ENCODE assay signal across 9 mouse cellular contexts in the genomic region with DNA sequence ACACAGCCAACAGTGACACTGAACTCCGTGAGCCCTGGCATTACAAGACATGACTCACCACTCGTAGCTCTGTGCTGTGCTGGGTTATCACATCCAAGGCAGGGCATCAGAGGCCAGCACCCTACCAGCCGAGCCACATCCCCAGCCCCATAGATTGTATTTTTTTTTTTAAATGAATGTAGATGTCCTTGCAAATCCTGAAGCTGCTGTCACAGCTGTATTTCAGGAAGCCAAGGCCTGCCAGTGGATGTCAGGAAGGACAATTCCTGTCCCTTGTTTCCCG. TPM values are rescaled to one million over a fixed set of nuclear protein-coding genes. Genes with fewer than 3 reads are reported as not detected.
DNase-seq lines count a peak whose midpoint lies in the region; ATAC-seq and TF ChIP-seq lines count a peak whose summit lies in the region.
"Had no signal": no experiment of that assay in that cellular context is flagged by ENCODE, and none has a peak within 500 bp of the region (broad histone marks: within the 10 kb centered on the region; RNA-seq: fewer than 3 reads in every experiment).

No protein-coding gene starts in this region.

- H3K36me3 ChIP-seq in lung, postnatal 0 days (ENCODE audit: insufficient read depth, low read length) = no peaks in the 10 kb centered on the region

- no peak for TF ChIP-seq EP300 in lung, postnatal 0 days (IDR thresholded peaks at IDR 0.05)

- H3K9ac ChIP-seq in lung, postnatal 0 days (replicated peaks; ENCODE audit: low read depth) = no peak overlapping the region

- H3K9me3 ChIP-seq in lung, postnatal 0 days (ENCODE audit: low read length) = no peaks in the 10 kb centered on the region

- 0 out of 2 replicates have a peak overlapping the region, but pooled peaks have one; percentile 12 for H3K27ac ChIP-seq in lung, postnatal 0 days (ENCODE audit: low read length)

- H3K4me1 ChIP-seq in lung, postnatal 0 days (ENCODE audit: insufficient read depth, low read depth, low read length) = peaks cover 15% of the 10 kb centered on the region

- DNase-seq in adrenal gland, adult 2 months = peak; percentile 89
- no peak for DNase-seq in adrenal gland, postnatal 4 days (ENCODE audit: low spot score in 2 of 2)
- no peak for DNase-seq in lung, postnatal 0 days (ENCODE audit: low spot score)
- no peak for DNase-seq in lung, postnatal 10 days
- DNase-seq in fibroblast of lung, adult 2 months (ENCODE audit: low read depth) = peak; percentile 75
- peak; percentile 45 to 65 for DNase-seq in natural killer cell, adult 2 months (ENCODE audit: low spot score in 2 of 2)
- DNase-seq in cerebellum, adult 9-10 months = no peak
- no peak for DNase-seq in spleen, postnatal 4 days (ENCODE audit: low spot score in 2 of 2)
- DNase-seq: embryo, embryonic 11 days had no signal

- 39% methylated on average over 4 of the region's 4 CpGs for WGBS in lung, postnatal 0 days

- no peaks in the 10 kb centered on the region for H3K27me3 ChIP-seq in lung, postnatal 0 days (replicated peaks; ENCODE audit: insufficient read depth, low read length)

- ATAC-seq in lung, postnatal 0 days = no peak

- no peak overlapping the region for H3K4me2 ChIP-seq in lung, postnatal 0 days (replicated peaks; ENCODE audit: low read depth, low read length)

- TF ChIP-seq CTCF in lung, postnatal 0 days (IDR thresholded peaks at IDR 0.05) = no peak

- no peak overlapping the region for H3K4me3 ChIP-seq in lung, postnatal 0 days (ENCODE audit: low read depth, low read length)

RNA-seq across cellular contexts. Expression of a gene that starts 26.4 kb away (rescaled TPM):
- 1 to 10 TPM in 1 of 2 experiments, under 1 TPM in 1; 0.32 to 3.3 TPM for total RNA-seq in adrenal gland, adult 2 months (2021)
- 0.45 and 0.98 TPM in 2 replicates for polyA plus RNA-seq in adrenal gland, adult 2 months (2012; rRNA removed)
- 1 to 10 TPM; 1.1 to 1.3 TPM for total RNA-seq in adrenal gland, postnatal 4 days (2021)
- polyA plus RNA-seq in lung, postnatal 0 days (2015; fragmentation: Nextera tagmentation; extraction: Ambion mirVana) = not detected in 2 replicates

RNA-seq across cellular contexts. Expression of a gene that starts 33.5 kb away (rescaled TPM):
- 10 to 100 TPM; 49.9 to 61.0 TPM for total RNA-seq in adrenal gland, adult 2 months (2021)
- 48.8 and 61.6 TPM in 2 replicates for polyA plus RNA-seq in adrenal gland, adult 2 months (2012; rRNA removed)
- 10 to 100 TPM; 44.7 to 45.4 TPM for total RNA-seq in adrenal gland, postnatal 4 days (2021)
- 20.3 and 21.1 TPM in 2 replicates for polyA plus RNA-seq in lung, postnatal 0 days (2015; fragmentation: Nextera tagmentation; extraction: Ambion mirVana)

RNA-seq across cellular contexts. Expression of a gene that starts 40.6 kb away (rescaled TPM):
- total RNA-seq in adrenal gland, adult 2 months (2021) = under 1 TPM; 0.29 to 0.45 TPM
- polyA plus RNA-seq in adrenal gland, adult 2 months (2012; rRNA removed) = 0.42 and 0.46 TPM in 2 replicates
- 1 to 10 TPM; 4.8 to 4.9 TPM for total RNA-seq in adrenal gland, postnatal 4 days (2021)
- 0.56 and 0.87 TPM in 2 replicates for polyA plus RNA-seq in lung, postnatal 0 days (2015; fragmentation: Nextera tagmentation; extraction: Ambion mirVana)

Comparison
In these comparisons a context has a peak if more than half of its experiments do, and no peak if none do; other contexts are left out.
1. DNase-seq: peak in adrenal gland, adult 2 months (single experiment), fibroblast of lung, adult 2 months (single experiment) and natural killer cell, adult 2 months (2 of 2); none in adrenal gland, postnatal 4 days (0 of 2), lung, postnatal 0 days (single experiment), lung, postnatal 10 days (single experiment), cerebellum, adult 9-10 months (single experiment) and spleen, postnatal 4 days (0 of 2).